Mouse (Mus musculus) thymus, adult 2 months (tissue): ENCODE measurements around the gene Dagla.

Experiments used
- CTCF ChIP-seq: fragments of 200-500 bp; IDR thresholded peaks from 2 replicates; pipeline ENCODE4 v1.5.1; 2012; ENCODE audit warnings: mild to moderate bottlenecking, control low read depth, low read length, moderate library complexity, borderline replicate concordance; ENCODE audit not compliant: control insufficient read depth, poor library complexity, insufficient read depth; ENCODE audit errors: extremely low read depth
- POLR2A ChIP-seq: fragments of 200-500 bp; IDR thresholded peaks from 2 replicates; pipeline ENCODE4 v1.6.1; 2012; ENCODE audit warnings: mild to moderate bottlenecking, low read length, control low read depth, moderate library complexity; ENCODE audit not compliant: control insufficient read depth, poor library complexity, insufficient read depth; ENCODE audit errors: extremely low read depth

- no peak for TF ChIP-seq POLR2A
- TF ChIP-seq CTCF, result no peak
Observed at GRCm38 (mm10) chr19:10339271-10339670, 34.6 kb upstream of the Dagla start.
